Mouse (Mus musculus) midbrain, embryonic 16.5 days (tissue): ENCODE data around the gene Pifo. TPM values are rescaled to one million over a fixed set of nuclear protein-coding genes. Genes with fewer than 3 reads are reported as not detected.
"Not testable (repeated sequence)": the region's sequence is repeated elsewhere in the genome, so short reads cannot be mapped to it uniquely, and the experiment has no call there.

Experiments used
- ATAC-seq: fragments of 200-750 bp; cut with Nextera tagmentation; 2 replicates; pipeline ENCODE4 v1.8.0; 2017; ENCODE audit warnings: moderate TSS enrichment
- H3K27ac ChIP-seq: fragments of 300-500 bp; sonication (generic); 2 replicates; pipeline ENCODE4 v1.5.1; 2014; ENCODE audit warnings: mild to moderate bottlenecking, low read length, mixed read lengths
- H3K27me3 ChIP-seq: fragments of 300-500 bp; sonication (generic); 2 replicates; pipeline ENCODE4 v1.6.1; 2014; ENCODE audit warnings: low read depth, low read length, mixed read lengths; ENCODE audit not compliant: control insufficient read depth, insufficient read depth
- H3K36me3 ChIP-seq: fragments of 300-500 bp; sonication (generic); 2 replicates; pipeline ENCODE4 v1.6.1; 2014; ENCODE audit warnings: mild to moderate bottlenecking, low read length, moderate library complexity, mixed read lengths; ENCODE audit not compliant: control insufficient read depth, insufficient read depth
- H3K4me1 ChIP-seq: fragments of 300-500 bp; sonication (generic); 2 replicates; pipeline ENCODE4 v1.6.1; 2014; ENCODE audit warnings: mild to moderate bottlenecking, low read length, mixed read lengths; ENCODE audit not compliant: control insufficient read depth, insufficient read depth
- H3K4me2 ChIP-seq: fragments of 300-500 bp; sonication (generic); 2 replicates; pipeline ENCODE4 v1.6.1; 2014; ENCODE audit warnings: mild to moderate bottlenecking, low read length, mixed read lengths
- H3K4me3 ChIP-seq: fragments of 300-500 bp; sonication (generic); 2 replicates; pipeline ENCODE4 v1.5.1; 2014; ENCODE audit warnings: low read depth, mild to moderate bottlenecking, low read length, moderate library complexity, mixed read lengths
- H3K9ac ChIP-seq: fragments of 300-500 bp; sonication (generic); 2 replicates; pipeline ENCODE4 v1.6.1; 2014; ENCODE audit warnings: low read depth, low read length, mixed read lengths
- H3K9me3 ChIP-seq: fragments of 300-500 bp; sonication (generic); replicated peaks from 2 replicates; pipeline ENCODE4 v1.6.1; 2014; ENCODE audit warnings: mild to moderate bottlenecking, low read length, mixed read lengths; ENCODE audit not compliant: control insufficient read depth, poor library complexity, severe bottlenecking
- WGBS: fragments of 180-500 bp; shearing (Covaris S2); extraction: QIAGEN DNeasy Blood & Tissue Kit; methylation state at CpG from one replicate; pipeline ENCODE4 v1.1.7; 2014; 5-methylcytosine and 5-hydroxymethylcytosine counted together
- polyA plus RNA-seq: library from polyadenylated mRNA; unstranded; fragments of >200 nt; fragmentation: Nextera tagmentation; extraction: Ambion mirVana; gene quantifications from 2 replicates; pipeline ENCODE4 v1.2.1, GENCODE M21; 2015

The Pifo gene
- 6.4 and 7.3 TPM in 2 replicates for polyA plus RNA-seq

- 94% methylated on average over 2 of the region's 2 CpGs for WGBS
- ATAC-seq, result no peak
- no peak within 1 kb of the TSS for H3K4me2 ChIP-seq
- no peak within 1 kb of the TSS for H3K4me3 ChIP-seq
- H3K27ac ChIP-seq, result no peak within 1 kb of the TSS
- no peaks in the 10 kb centered on the region for H3K27me3 ChIP-seq
- H3K9ac ChIP-seq, result no peak within 1 kb of the TSS
- no peaks in the 10 kb centered on the region for H3K4me1 ChIP-seq
- no peaks in the 10 kb centered on the region for H3K9me3 ChIP-seq
- no peaks in the 10 kb centered on the region for H3K36me3 ChIP-seq
Observed at GRCm38 (mm10) chr3:106014546-106014945, at the start of gene Pifo. Gene Pifo, minus strand, starts transcription at chr3:106014646.

GRCm38 (mm10) chr3:106057966-106058365 lies 43.5 kb upstream of the Pifo start:
- 82% methylated on average over 3 of the region's 3 CpGs for WGBS
- no peak overlapping the region for H3K4me3 ChIP-seq
- H3K9ac ChIP-seq, result no peak overlapping the region
- H3K27me3 ChIP-seq, result no peaks in the 10 kb centered on the region
- no peak overlapping the region for H3K4me2 ChIP-seq
- no peaks in the 10 kb centered on the region for H3K9me3 ChIP-seq
- H3K36me3 ChIP-seq, result no peaks in the 10 kb centered on the region
- H3K27ac ChIP-seq, result no peak overlapping the region
- no peaks in the 10 kb centered on the region for H3K4me1 ChIP-seq
- no peak for ATAC-seq

- Histone ChIP-seq H3K4me2 (no peak overlapping the region), H3K36me3 (no peaks in the 10 kb centered on the region), H3K4me3 (no peak overlapping the region), H3K9me3 (no peaks in the 10 kb centered on the region), H3K27me3 (no peaks in the 10 kb centered on the region), H3K9ac (no peak overlapping the region), H3K27ac (no peak overlapping the region), H3K4me1 (no peaks in the 10 kb centered on the region)
- no peak for ATAC-seq
- WGBS, result 77% methylated on average over 18 of the region's 18 CpGs
Observed at GRCm38 (mm10) chr3:106051896-106052295, 37.5 kb upstream of the Pifo start.

GRCm38 (mm10) chr3:106040306-106040705 lies 25.9 kb upstream of the Pifo start:
- 91% methylated on average over 2 of the region's 2 CpGs for WGBS
- Histone ChIP-seq H3K4me3 (no peak overlapping the region), H3K9ac (no peak overlapping the region)

GRCm38 (mm10) chr3:106032781-106033180 lies 18.3 kb upstream of the Pifo start, which contains the start of gene Chil5:
Gene Chil5, minus strand, starts transcription at chr3:106032814.
- ATAC-seq, result no peak
- H3K9me3 ChIP-seq, result no peaks in the 10 kb centered on the region
- no peak within 1 kb of the TSS for H3K4me2 ChIP-seq
- 91% methylated on average over 1 of the region's 1 CpGs for WGBS
- no peak within 1 kb of the TSS for H3K27ac ChIP-seq
- H3K27me3 ChIP-seq, result no peaks in the 10 kb centered on the region
- no peak within 1 kb of the TSS for H3K9ac ChIP-seq
- H3K4me3 ChIP-seq, result no peak within 1 kb of the TSS
- no peaks in the 10 kb centered on the region for H3K4me1 ChIP-seq
- no peaks in the 10 kb centered on the region for H3K36me3 ChIP-seq

More at GRCm38 (mm10) chr3:106040306-106040705, 25.9 kb upstream of the Pifo start:
- Histone ChIP-seq H3K36me3 (no peaks in the 10 kb centered on the region), H3K9me3 (no peaks in the 10 kb centered on the region), H3K27me3 (no peaks in the 10 kb centered on the region), H3K27ac (no peak overlapping the region), H3K4me1 (no peaks in the 10 kb centered on the region), H3K4me2 (no peak overlapping the region)
- no peak for ATAC-seq

- H3K27me3 ChIP-seq, result no peaks in the 10 kb centered on the region
- H3K9ac ChIP-seq, result no peak overlapping the region
- no peaks in the 10 kb centered on the region for H3K9me3 ChIP-seq
- ATAC-seq, result no peak
- 87% methylated on average over 2 of the region's 2 CpGs for WGBS
- no peaks in the 10 kb centered on the region for H3K36me3 ChIP-seq
- no peaks in the 10 kb centered on the region for H3K4me1 ChIP-seq
- H3K4me3 ChIP-seq, result no peak overlapping the region
- no peak overlapping the region for H3K4me2 ChIP-seq
- no peak overlapping the region for H3K27ac ChIP-seq
Observed at GRCm38 (mm10) chr3:106024135-106024534, 9.7 kb upstream of the Pifo start.

DNA sequence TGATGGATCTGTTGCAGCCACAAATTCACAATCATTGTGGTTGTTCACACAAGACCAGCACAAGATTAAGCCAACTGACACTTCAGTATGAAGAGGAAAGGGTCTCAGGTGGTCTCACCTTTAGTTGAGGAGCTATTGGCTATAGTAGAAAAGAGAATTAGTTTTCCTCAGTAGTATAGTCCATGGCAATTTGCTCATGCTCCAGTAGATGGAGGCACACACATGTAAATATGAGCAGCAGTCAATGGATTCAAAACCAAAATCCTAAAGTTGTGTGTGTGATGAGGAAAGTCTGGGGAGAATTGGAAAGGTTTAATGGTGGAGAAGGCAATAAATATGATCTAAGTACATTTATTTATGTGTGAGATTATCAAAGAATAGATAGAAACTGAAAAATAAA lies 7.4 kb upstream of the Pifo start:
- Histone ChIP-seq H3K36me3 (no peaks in the 10 kb centered on the region), H3K4me2 (no peak overlapping the region), H3K27me3 (no peaks in the 10 kb centered on the region), H3K4me3 (no peak overlapping the region), H3K9me3 (no peaks in the 10 kb centered on the region), H3K9ac (no peak overlapping the region), H3K27ac (no peak overlapping the region), H3K4me1 (no peaks in the 10 kb centered on the region)
- no peak for ATAC-seq

DNA sequence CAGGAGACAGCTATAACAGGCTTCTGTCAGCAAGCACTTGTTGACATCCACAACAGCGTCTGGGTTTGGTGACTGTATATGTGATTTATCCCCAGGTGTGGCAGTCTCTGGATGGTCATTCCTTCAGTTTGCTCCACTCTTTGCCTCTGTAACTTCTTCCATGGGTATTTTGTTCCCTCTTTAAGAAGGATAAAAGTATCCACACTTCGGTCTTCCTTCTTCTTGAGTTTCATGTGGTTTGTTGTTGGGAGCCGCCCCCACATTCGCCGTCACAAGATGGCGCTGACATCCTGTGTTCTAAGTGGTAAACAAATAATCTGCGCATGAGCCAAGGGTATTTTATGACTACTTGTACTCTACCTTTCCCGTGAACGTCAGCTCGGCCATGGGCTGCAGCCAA lies 11.1 kb downstream of the Pifo start:
- ATAC-seq, H3K36me3 ChIP-seq, H3K27ac ChIP-seq, H3K9ac ChIP-seq, H3K4me3 ChIP-seq, H3K9me3 ChIP-seq, H3K27me3 ChIP-seq, H3K4me2 ChIP-seq: not testable (repeated sequence)
- WGBS, result 74% methylated on average over 9 of the region's 10 CpGs
- H3K4me1 ChIP-seq, result peaks cover 10% of the 10 kb centered on the region

DNA sequence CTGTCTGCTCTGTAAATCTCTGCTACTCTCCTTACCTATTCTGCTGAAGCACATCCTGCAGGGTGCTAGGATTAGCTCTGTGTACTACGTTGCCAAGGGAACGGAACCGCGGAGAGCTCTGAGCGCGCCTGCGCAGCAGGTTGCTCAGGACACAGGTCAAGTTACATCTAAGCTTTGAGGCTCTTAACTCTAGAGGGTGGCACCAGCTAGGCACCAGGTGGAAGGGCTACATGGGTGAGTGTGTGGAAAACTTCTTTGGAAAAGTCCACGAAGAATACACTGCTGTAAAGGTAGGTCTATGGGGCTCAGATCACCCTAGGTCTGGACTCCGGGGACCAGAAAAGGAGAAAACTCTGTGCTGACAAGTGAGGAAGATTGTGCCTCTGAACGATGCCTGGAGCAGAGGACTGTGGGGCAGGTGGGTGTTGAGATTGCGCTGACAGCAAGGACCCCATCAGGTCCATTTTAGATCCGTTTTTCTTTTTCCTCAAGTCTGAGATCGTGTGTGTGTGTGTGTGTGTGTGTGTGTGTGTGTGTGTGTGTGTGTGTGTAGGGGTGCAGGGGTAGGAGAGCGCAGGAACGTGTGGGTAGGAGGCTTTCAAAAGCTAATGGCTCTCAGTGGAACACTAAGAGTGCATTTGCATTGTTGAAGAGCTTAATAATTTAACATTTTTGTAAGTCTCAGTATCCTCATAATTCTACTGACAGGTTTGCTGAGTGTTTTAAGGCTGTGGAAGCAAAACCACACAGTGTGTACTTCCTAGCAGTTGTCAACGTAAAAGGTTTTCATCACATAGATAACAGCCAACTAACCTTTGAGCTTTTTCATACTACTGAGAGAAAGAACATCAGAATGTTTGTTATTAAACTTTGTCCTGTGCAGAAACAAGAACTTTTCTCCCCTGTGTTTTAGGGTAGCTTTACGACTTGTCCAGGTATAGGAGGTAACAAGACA lies 12.8 kb downstream of the Pifo start:
- peak overlapping the region; percentile 72 for H3K4me2 ChIP-seq
- 20% methylated on average over 16 of the region's 17 CpGs for WGBS
- peak; percentile 99 for ATAC-seq
- peaks cover 10% of the 10 kb centered on the region for H3K4me1 ChIP-seq
- peak overlapping the region; percentile 47; the same call in 1 of the 2 replicates for H3K9ac ChIP-seq
- no peaks in the 10 kb centered on the region for H3K27me3 ChIP-seq
- H3K4me3 ChIP-seq, result peak overlapping the region; percentile 37
- H3K9me3 ChIP-seq, result no peaks in the 10 kb centered on the region
- H3K27ac ChIP-seq, result no peak overlapping the region
- no peaks in the 10 kb centered on the region for H3K36me3 ChIP-seq
